Mouse (Mus musculus): ENCODE data around the gene Tnip1. TPM values are rescaled to one million over a fixed set of nuclear protein-coding genes. Genes with fewer than 3 reads are reported as not detected.
"Not testable (repeated sequence)": the region's sequence is repeated elsewhere in the genome, so short reads cannot be mapped to it uniquely, and the experiment has no call there.

Gene Tnip1
- total RNA-seq, 2 experiments from 2014 or later, result 12.8 to 17.8 TPM

- no peak for ATAC-seq (replicated peaks; ENCODE audit: low FRiP score, low TSS enrichment, poor library complexity, severe bottlenecking)
These were observed 44.4 kb downstream of the Tnip1 start for GRCm38 (mm10) chr11:54918273-54918672.

DNA sequence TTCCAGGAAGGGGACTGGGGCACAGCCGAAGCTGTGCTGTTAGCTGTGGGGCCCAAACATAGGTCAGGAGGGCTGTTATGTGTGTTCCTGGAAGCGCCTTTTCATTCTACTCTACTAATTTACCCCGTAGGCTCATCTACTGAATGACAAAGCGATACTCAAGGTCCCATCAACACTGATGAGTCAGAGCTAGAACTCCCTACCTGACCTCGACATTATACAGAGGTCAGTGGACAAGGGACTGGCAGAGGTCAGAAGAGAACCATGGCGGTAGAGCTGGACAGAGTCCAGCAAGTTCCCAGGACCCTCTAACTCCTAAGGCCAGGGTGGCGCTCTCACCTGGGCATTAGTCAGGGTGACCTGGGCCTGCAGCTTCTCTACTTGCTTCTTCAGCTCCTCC lies 45.3 kb downstream of the Tnip1 start:
- ATAC-seq (replicated peaks; ENCODE audit: low FRiP score, low TSS enrichment, poor library complexity, severe bottlenecking), result no peak

- no peak for ATAC-seq (replicated peaks; ENCODE audit: low FRiP score, low TSS enrichment, poor library complexity, severe bottlenecking)
These were observed 48.9 kb downstream of the Tnip1 start for GRCm38 (mm10) chr11:54913841-54914240.

DNA sequence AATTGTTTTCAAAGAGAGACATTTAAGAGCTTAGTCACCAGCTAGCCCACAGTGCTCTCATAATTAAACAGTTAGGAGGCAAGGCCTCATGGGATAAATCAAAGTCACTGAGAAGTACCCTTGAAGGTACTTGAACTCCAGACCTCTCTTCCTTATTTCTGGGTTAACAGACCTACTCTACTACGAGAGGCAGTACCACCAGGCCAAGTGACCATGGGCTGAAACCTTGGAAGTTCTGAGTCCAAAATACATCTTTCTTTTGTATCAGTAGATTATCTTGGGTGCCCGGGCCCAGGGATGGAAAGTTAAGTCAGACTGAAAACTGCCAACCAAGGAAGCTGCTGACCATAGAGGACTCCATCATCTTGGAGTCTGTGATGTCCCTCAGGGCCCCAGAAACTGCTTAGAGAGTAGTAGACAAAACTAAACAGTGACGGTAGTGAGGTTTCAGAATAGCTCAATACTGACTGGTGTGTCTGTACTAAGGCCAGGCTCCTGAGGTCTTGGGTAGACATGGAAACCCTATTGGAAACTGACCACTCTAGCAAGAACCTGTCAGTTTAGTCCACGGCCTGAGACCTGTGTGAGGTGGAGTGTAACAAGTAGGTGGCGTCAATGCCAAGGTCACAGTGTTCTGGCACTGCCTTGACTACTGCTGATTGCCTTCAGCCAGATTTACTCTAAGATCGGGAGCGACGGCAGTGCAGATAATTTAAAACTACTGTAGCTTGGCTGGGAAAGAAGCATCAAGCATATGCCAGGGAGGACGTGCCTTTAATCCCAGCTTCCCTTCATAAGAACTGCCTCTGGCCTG lies 50.0 kb downstream of the Tnip1 start:
- ATAC-seq (replicated peaks; ENCODE audit: low FRiP score, low TSS enrichment, poor library complexity, severe bottlenecking), result no peak

GRCm38 (mm10) chr11:54911671-54912502 lies 50.8 kb downstream of the Tnip1 start:
- ATAC-seq (replicated peaks; ENCODE audit: low FRiP score, low TSS enrichment, poor library complexity, severe bottlenecking), result no peak

GRCm38 (mm10) chr11:54911201-54911600 lies 51.5 kb downstream of the Tnip1 start:
- no peak for ATAC-seq (replicated peaks; ENCODE audit: low FRiP score, low TSS enrichment, poor library complexity, severe bottlenecking)

GRCm38 (mm10) chr11:54910081-54910665 lies 52.5 kb downstream of the Tnip1 start:
- ATAC-seq (replicated peaks; ENCODE audit: low FRiP score, low TSS enrichment, poor library complexity, severe bottlenecking), result no peak

- ATAC-seq (replicated peaks; ENCODE audit: low FRiP score, low TSS enrichment, poor library complexity, severe bottlenecking), result no peak
These were observed 53.4 kb downstream of the Tnip1 start for GRCm38 (mm10) chr11:54909273-54909672.

DNA sequence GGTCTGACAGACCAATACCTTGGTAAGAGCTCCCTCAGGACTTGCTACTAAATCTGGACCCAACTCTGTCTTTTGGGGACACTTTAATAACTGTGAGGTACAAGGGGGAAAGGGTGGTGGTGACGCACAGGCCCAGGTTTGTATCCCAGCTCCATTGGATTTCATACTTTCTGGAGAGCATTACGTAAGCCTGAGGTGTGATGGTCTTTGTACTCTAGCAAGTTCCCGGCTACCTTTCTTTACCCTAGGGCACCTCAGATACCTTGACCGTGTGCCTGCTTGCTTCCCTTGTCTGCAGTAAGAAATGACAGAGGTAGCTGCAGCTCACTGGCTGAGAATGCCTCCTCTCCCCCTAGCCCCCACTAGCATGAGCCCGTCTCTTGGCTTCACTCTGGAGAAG lies 55.5 kb downstream of the Tnip1 start:
- no peak for ATAC-seq (replicated peaks; ENCODE audit: low FRiP score, low TSS enrichment, poor library complexity, severe bottlenecking)

DNA sequence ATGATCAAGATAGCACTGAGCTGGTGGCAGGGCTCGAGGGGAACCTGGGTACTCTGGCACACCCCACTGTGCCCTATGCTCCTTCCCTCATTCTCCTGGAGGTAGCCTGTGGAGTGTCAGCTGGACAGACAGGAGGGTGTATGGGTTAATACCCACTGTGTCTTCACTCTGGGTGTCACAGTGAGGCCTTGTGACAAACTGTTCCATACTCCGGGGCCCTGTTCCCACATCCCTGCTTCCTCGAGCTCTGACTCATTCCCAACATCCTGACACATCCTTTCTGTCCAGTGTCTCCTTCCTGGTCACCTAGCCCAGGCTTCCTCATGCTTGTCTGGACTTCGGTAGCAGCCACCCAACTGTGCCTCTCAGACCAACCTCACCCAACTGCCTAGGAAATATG lies 56.3 kb downstream of the Tnip1 start:
- ATAC-seq (replicated peaks; ENCODE audit: low FRiP score, low TSS enrichment, poor library complexity, severe bottlenecking), result no peak

DNA sequence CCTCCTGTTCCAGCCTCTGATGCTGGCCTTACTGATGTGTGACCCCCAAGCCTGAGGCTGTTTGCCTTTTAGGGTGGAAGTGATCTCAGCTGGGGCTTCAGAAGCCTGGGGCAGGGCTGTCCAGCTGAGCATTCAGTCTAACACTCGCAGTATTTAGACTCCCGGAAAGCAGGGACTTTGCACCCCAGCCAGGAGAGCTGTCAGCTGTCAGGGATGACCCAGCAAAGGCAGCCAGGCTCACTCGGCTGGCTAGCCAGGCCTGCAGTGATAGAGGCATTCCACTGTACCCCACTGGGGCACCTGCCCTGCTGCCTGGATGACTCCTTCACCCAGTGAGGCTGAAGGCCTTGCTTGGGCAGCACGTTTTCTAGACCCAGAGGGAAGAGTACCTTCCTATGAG lies 56.8 kb downstream of the Tnip1 start:
- no peak for ATAC-seq (replicated peaks; ENCODE audit: low FRiP score, low TSS enrichment, poor library complexity, severe bottlenecking)

DNA sequence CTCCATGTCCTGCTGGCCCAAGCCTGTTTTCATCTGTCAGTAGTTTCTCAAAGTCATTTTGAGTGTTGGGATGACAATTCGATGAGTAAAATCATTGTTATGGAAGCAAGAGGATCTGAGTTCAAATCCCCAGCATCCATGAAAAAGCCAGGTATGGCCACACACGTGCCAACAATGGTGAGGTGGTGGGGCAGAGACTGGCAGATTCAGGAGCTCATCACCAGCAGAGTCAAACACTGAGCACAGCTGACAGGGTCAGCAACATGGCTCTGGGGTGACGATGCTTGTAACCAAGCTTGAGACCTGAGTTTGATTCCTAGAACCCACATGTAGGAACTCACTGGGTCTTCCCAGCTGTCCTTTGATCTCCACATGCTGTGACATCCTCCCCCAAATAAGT lies 57.6 kb downstream of the Tnip1 start:
- no peak for ATAC-seq (replicated peaks; ENCODE audit: low FRiP score, low TSS enrichment, poor library complexity, severe bottlenecking)

DNA sequence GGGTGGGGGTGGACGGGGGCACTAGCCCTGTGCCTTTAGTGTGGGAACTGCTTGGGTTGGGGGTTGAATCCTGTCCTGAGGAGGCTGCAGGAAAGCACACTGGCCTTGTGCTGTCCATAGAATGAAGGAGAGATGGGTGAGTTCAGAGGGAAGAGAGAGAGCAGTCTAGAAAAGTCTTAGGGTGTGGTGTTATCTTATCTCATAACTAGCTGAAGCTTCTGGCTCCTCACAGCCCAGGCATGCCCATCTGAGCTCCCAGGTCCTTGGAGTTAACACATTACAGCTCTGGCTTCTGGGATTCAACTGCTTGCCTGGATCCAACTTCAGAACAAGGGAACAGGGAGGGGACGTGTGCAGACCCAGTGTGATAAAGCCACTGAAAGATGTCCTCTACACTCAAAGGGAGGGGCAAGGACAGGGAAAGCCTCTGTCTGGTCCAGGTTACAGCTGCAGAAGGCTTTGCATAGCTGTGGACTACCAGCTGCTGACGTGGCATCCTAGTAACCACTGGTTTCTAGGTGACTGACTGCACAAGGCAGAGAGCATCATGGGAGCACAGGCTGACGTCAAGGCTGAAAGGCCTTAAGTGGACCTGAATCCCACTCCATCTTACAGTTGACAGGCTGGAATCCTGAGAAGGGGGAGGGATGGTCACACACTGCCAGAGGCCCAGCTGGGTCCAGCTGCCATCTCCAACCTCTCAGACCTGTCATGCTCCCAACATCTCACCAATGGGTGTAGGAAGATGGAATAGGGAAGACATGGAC lies 58.6 kb downstream of the Tnip1 start:
- peak; percentile 56 for ATAC-seq (replicated peaks; ENCODE audit: low FRiP score, low TSS enrichment, poor library complexity, severe bottlenecking)

- no peak for ATAC-seq (replicated peaks; ENCODE audit: low FRiP score, low TSS enrichment, poor library complexity, severe bottlenecking)
These were observed 59.4 kb downstream of the Tnip1 start for GRCm38 (mm10) chr11:54903339-54903738.

- no peak for ATAC-seq (replicated peaks; ENCODE audit: low FRiP score, low TSS enrichment, poor library complexity, severe bottlenecking)
These were observed 60.1 kb downstream of the Tnip1 start, which contains the start of gene Gpx3 for GRCm38 (mm10) chr11:54902333-54903323. Gpx3 (plus strand) TSS chr11:54902453.

- no peak for ATAC-seq (replicated peaks; ENCODE audit: low FRiP score, low TSS enrichment, poor library complexity, severe bottlenecking)
These were observed 63.1 kb downstream of the Tnip1 start for GRCm38 (mm10) chr11:54899657-54900056.

GRCm38 (mm10) chr11:54897470-54897869 lies 65.2 kb downstream of the Tnip1 start:
- ATAC-seq (replicated peaks; ENCODE audit: low FRiP score, low TSS enrichment, poor library complexity, severe bottlenecking), result no peak

DNA sequence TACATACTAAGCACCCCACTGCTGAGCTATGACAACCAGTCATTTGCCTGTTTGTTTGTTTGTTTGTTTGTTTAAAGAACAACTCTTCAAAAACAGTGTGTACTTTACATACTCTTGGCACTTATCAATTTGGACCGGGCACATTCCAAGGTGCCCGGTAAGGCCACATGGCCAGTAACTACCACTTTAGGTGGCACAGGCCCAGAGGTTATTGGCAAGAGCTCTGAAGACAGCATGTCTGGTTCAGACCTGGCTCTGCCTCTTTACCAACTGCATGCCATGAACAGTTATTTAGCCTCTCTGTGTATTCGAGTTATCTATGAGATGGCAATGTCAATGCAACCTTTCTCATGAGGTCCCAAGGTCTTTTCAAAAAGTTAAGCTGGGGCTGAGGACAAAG lies 66.1 kb downstream of the Tnip1 start:
- ATAC-seq (replicated peaks; ENCODE audit: low FRiP score, low TSS enrichment, poor library complexity, severe bottlenecking), result not testable (repeated sequence)
